Mouse (Mus musculus): ENCODE data around the gene Gna12.

GRCm38 (mm10) chr5:140811390-140811789 is 18.8 kb downstream of the Gna12 start:
- no peak for TF ChIP-seq POLR2A (IDR thresholded peaks at IDR 0.05; ENCODE audit: borderline replicate concordance, extremely low read depth, low read depth, low read length)
- no peak for TF ChIP-seq CTCF (IDR thresholded peaks at IDR 0.05; ENCODE audit: insufficient read depth, low read length)
